Mouse (Mus musculus) kidney, adult 11 months (tissue): ENCODE measurements at regions not wholly inside any gene's neighbourhood (a gene's known extent, or its start where the extent isn't known, plus 50 kb on each side); places are given as distances from the start of the nearest gene placed in this dataset.

ENCODE experiments used
- DNase-seq: peaks from one replicate; pipeline ENCODE4 v3.0.0; 2022

- no peak for DNase-seq
These were observed 111.1 kb downstream of the Ccdc71l start for GRCm38 (mm10) chr12:32489415-32490139.

GRCm38 (mm10) chr12:32504196-32504595 is 125.7 kb downstream of the Ccdc71l start:
- no peak for DNase-seq

GRCm38 (mm10) chr12:32508671-32509070 is 130.2 kb downstream of the Ccdc71l start:
- DNase-seq: no peak

GRCm38 (mm10) chr12:32525586-32525985 is 147.1 kb downstream of the Ccdc71l start:
- DNase-seq: no peak

GRCm38 (mm10) chr12:32531216-32531615 is 152.7 kb downstream of the Ccdc71l start:
- DNase-seq: no peak

- peak; percentile 24 for DNase-seq
These were observed 155.1 kb downstream of the Ccdc71l start for GRCm38 (mm10) chr12:32533641-32534040.

GRCm38 (mm10) chr12:32545466-32545865 is 167.0 kb downstream of the Ccdc71l start:
- no peak for DNase-seq

GRCm38 (mm10) chr12:32546356-32546755 is 167.9 kb downstream of the Ccdc71l start:
- no peak for DNase-seq

GRCm38 (mm10) chr12:32553793-32554192 is 175.3 kb downstream of the Ccdc71l start:
- no peak for DNase-seq

GRCm38 (mm10) chr12:32567777-32568176 is 189.3 kb downstream of the Ccdc71l start:
- no peak for DNase-seq

- no peak for DNase-seq
These were observed 202.8 kb downstream of the Ccdc71l start for GRCm38 (mm10) chr12:32581304-32581703.

- DNase-seq: no peak
These were observed 217.1 kb upstream of the Nampt start for GRCm38 (mm10) chr12:32602131-32602815.

- DNase-seq: no peak
These were observed 214.0 kb upstream of the Nampt start for GRCm38 (mm10) chr12:32605353-32605752.

GRCm38 (mm10) chr12:32615000-32615399 is 204.3 kb upstream of the Nampt start:
- DNase-seq: no peak

- peak; percentile 14 for DNase-seq
These were observed 203.3 kb upstream of the Nampt start for GRCm38 (mm10) chr12:32616086-32616485.

- no peak for DNase-seq
These were observed 202.3 kb upstream of the Nampt start for GRCm38 (mm10) chr12:32617031-32617430.

GRCm38 (mm10) chr12:32619830-32620229 is 199.5 kb upstream of the Nampt start:
- no peak for DNase-seq

- peak; percentile 48 for DNase-seq
These were observed 197.6 kb upstream of the Nampt start for GRCm38 (mm10) chr12:32621739-32622138.

- no peak for DNase-seq
These were observed 190.8 kb upstream of the Nampt start for GRCm38 (mm10) chr12:32628552-32628951.

GRCm38 (mm10) chr12:32632935-32633334 is 186.4 kb upstream of the Nampt start:
- DNase-seq: no peak

- no peak for DNase-seq
These were observed 184.3 kb upstream of the Nampt start for GRCm38 (mm10) chr12:32635055-32635454.

- DNase-seq: no peak
These were observed 181.8 kb upstream of the Nampt start for GRCm38 (mm10) chr12:32637400-32638100.

- no peak for DNase-seq
These were observed 178.8 kb upstream of the Nampt start for GRCm38 (mm10) chr12:32640591-32640990.

- DNase-seq: no peak
These were observed 176.9 kb upstream of the Nampt start for GRCm38 (mm10) chr12:32642493-32642892.
